Mouse (Mus musculus) kidney, adult 2 months (tissue): ENCODE results near the gene Hist1h4b. TPM values are rescaled to one million over a fixed set of nuclear protein-coding genes. Genes with fewer than 3 reads are reported as not detected.
A peak's percentile ranks its signal among the peaks of the same experiment; 100 is the strongest.
"Not testable (repeated sequence)": the region's sequence is repeated elsewhere in the genome, so short reads cannot be mapped to it uniquely, and the experiment has no call there.

Source experiments
- DNase-seq: peaks from one replicate; pipeline ENCODE4 v3.0.0; 2021
- H3K27ac ChIP-seq: fragments of 200-500 bp; 2 replicates; pipeline ENCODE4 v1.5.1; 2012; ENCODE audit warnings: low read depth, low read length, control low read depth, inconsistent platforms; ENCODE audit not compliant: insufficient read depth
- H3K27me3 ChIP-seq: fragments of 200-500 bp; replicated peaks from 2 replicates; pipeline ENCODE4 v1.6.1; 2012; ENCODE audit warnings: mild to moderate bottlenecking, moderate library complexity, low read length, inconsistent platforms; ENCODE audit not compliant: control insufficient read depth, insufficient read depth
- H3K36me3 ChIP-seq: fragments of 200-500 bp; 2 replicates; pipeline ENCODE4 v1.6.1; 2012; ENCODE audit warnings: mild to moderate bottlenecking, moderate library complexity, low read length, inconsistent platforms; ENCODE audit not compliant: control insufficient read depth, insufficient read depth
- H3K4me1 ChIP-seq: fragments of 200-500 bp; 2 replicates; pipeline ENCODE4 v1.6.1; 2011; ENCODE audit warnings: low read length; ENCODE audit not compliant: control insufficient read depth, insufficient read depth
- H3K4me3 ChIP-seq: fragments of 200-500 bp; 2 replicates; pipeline ENCODE4 v1.5.1; 2011; ENCODE audit warnings: mild to moderate bottlenecking, low read depth, low read length, control low read depth; ENCODE audit not compliant: insufficient read depth
- CTCF ChIP-seq: fragments of 200-500 bp; conservative IDR thresholded peaks from 2 replicates; pipeline ENCODE4 v1.5.1; 2011; ENCODE audit warnings: low read depth, mild to moderate bottlenecking, control low read depth, low read length, moderate library complexity, mixed read lengths; ENCODE audit not compliant: insufficient read depth, insufficient read length
- POLR2A ChIP-seq: fragments of 200-500 bp; IDR thresholded peaks from one replicate; pipeline ENCODE4 v1.6.1; 2011; ENCODE audit warnings: low read depth, low read length, control low read depth
- WGBS: fragments of 180-500 bp; shearing (Covaris S2); methylation state at CpG from one replicate; pipeline ENCODE4 v1.1.7; 2018; 5-methylcytosine and 5-hydroxymethylcytosine counted together
- polyA plus RNA-seq: library from polyadenylated mRNA; depleted of rRNA; stranded (reverse); fragments of >200 nt; gene quantifications from 2 replicates; pipeline ENCODE4 v1.2.3, GENCODE M21; 2012; rRNA removed

Hist1h4b gene
- polyA plus RNA-seq: 3.1 and 5.3 TPM in 2 replicates

GRCm38 (mm10) chr13:23756790-23757189 is at the start of gene Hist1h4b:
Gene Hist1h4b (plus strand): TSS chr13:23757013.
- no peak for TF ChIP-seq CTCF
- peak; percentile 57 for TF ChIP-seq POLR2A
- Histone ChIP-seq H3K27ac (peak within 1 kb of the TSS; percentile 62), H3K4me1 (peaks cover 8% of the 10 kb centered on the region; the same call in 1 of the 2 replicates), H3K27me3 (no peaks in the 10 kb centered on the region), H3K36me3 (no peaks in the 10 kb centered on the region), H3K4me3 (peak within 1 kb of the TSS; percentile 38)
- peak; percentile 95 for DNase-seq
- under 1% methylated on average over 18 of the region's 22 CpGs for whole genome bisulfite sequencing

DNA sequence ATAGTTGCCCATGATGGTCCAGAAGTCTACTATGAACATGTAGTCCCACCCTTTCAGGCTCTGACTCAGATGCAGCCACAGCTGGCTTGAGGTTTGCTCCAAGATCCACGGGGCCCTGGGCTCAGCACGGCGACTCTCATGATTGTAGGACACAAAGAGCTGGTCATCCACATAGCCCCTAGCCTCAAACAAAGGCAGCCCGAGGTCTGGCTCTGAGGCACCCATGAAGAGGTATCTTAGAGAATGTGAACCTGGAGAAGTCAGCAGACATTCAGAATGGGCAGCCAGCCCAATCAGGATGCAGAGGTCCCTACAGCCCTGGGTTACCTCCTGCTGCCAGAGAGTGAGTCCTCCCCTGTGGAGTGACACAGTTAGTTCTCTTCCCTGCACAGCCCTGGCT is 48.8 kb upstream of the Hist1h4b start:
- no peaks in the 10 kb centered on the region for H3K27me3 ChIP-seq
- 0 out of 2 replicates have a peak, but pooled peaks cover 3% of the 10 kb centered on the region for H3K4me1 ChIP-seq
- no peak overlapping the region for H3K27ac ChIP-seq
- H3K36me3 ChIP-seq: no peaks in the 10 kb centered on the region; the same call in 1 of the 2 replicates
- DNase-seq: no peak
- TF ChIP-seq CTCF (no peak), POLR2A (no peak)
- H3K4me3 ChIP-seq: no peak overlapping the region
- 95% methylated on average over 4 of the region's 4 CpGs for WGBS

GRCm38 (mm10) chr13:23708654-23709053 is 48.2 kb upstream of the Hist1h4b start:
- WGBS: 61% methylated on average over 4 of the region's 4 CpGs
- TF ChIP-seq POLR2A (no peak), CTCF (no peak)

GRCm38 (mm10) chr13:23709714-23710373 is 47.0 kb upstream of the Hist1h4b start:
- DNase-seq: peak; percentile 32
- Histone ChIP-seq H3K4me1 (0 out of 2 replicates have a peak, but pooled peaks cover 3% of the 10 kb centered on the region), H3K27me3 (no peaks in the 10 kb centered on the region), H3K4me3 (peak overlapping the region; percentile 80), H3K36me3 (no peaks in the 10 kb centered on the region), H3K27ac (peak overlapping the region; percentile 54)
- TF ChIP-seq CTCF (no peak), POLR2A (no peak)
- WGBS: 27% methylated on average over 15 of the region's 15 CpGs

More at GRCm38 (mm10) chr13:23708654-23709053, 48.2 kb upstream of the Hist1h4b start:
- Histone ChIP-seq H3K4me1 (0 out of 2 replicates have a peak, but pooled peaks cover 3% of the 10 kb centered on the region), H3K27me3 (no peaks in the 10 kb centered on the region), H3K27ac (no peak overlapping the region), H3K4me3 (no peak overlapping the region), H3K36me3 (no peaks in the 10 kb centered on the region; the same call in 1 of the 2 replicates)
- DNase-seq: peak; percentile 27

DNA sequence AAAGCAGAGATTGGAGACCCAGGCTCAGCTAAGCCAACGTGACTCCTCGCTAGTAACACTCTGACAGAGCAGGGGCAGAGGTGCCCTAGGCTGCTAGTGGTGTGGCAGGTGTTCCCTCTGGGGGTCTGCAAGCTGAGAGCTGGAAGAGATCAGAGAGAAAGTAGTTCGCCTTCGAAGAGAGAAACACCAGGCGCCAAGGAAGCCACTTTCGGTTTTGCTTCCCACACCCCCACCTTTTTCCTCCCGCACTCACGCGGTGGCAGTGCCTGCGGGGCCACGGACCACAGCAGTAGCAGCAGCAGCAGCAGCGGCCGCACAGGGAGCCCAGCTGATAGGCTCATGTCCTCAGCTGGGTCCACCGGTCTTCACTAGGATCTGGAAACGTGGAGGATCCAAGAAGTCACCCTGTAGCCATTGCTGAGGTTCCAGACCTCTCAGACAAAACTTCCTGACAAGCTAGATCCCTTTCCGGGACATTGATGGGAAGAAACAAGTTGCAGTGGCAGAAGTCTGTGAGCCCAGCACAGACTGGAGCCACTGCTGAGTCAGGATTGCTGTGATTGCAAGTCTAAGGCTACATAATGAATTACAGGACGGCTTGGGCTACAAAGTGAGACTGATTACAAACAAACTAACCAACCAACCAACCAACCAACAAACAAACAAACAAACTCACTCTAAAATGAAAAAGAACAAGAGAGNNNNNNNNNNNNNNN is 46.3 kb upstream of the Hist1h4b start, which contains the start of gene Hfe:
Gene Hfe (minus strand): TSS at position 481 of the 716 bp plus-strand sequence.
- Histone ChIP-seq H3K27me3 (no peaks in the 10 kb centered on the region), H3K36me3 (no peaks in the 10 kb centered on the region), H3K4me1 (0 out of 2 replicates have a peak, but pooled peaks cover 3% of the 10 kb centered on the region), H3K27ac (peak within 1 kb of the TSS; percentile 54), H3K4me3 (peak within 1 kb of the TSS; percentile 80)
- WGBS: under 1% methylated on average over 17 of the region's 17 CpGs
- peak; percentile 63 for DNase-seq
- no peak for TF ChIP-seq POLR2A
- no peak for TF ChIP-seq CTCF

DNA sequence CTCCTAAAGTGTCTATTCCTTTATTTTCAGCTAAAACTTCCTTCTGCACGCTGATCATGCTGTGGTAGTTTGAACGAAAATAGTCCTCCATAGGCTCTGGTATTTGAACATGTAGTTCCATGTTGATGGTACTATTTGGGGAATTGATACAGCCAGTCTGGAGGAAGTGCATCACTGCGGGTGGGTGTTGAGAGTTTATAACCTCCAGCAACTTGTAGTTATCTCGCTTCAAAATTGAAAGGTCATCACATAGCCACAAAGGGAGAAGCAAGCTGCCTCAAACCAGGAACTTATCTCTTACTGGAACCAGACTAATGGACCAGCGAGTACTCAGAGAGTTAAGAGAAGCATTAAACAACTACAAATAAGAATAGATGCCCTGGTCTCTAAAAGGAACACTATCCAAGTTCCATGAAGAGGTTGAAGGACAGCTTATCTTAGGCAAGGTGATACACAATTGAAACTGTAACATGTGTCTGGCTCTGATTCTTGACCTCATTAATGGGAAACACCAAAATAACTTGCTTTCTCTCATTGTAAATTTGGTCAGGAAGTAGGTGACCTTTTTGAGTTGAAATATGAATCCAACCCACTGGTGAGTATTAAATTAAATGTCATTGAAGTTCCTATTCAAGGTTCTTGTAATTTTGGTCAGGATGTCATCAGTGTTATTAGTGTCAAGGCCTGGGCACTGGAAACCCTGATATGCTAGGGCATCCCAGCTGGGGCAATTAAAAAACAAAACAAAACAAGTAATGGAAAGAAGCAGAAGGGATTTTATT is 40.4 kb upstream of the Hist1h4b start:
- TF ChIP-seq CTCF: no peak
- TF ChIP-seq POLR2A: no peak
- no peak for DNase-seq
- WGBS: 88% methylated on average over 5 of the region's 5 CpGs

GRCm38 (mm10) chr13:23717176-23717575 is 39.6 kb upstream of the Hist1h4b start:
- DNase-seq: no peak
- TF ChIP-seq CTCF (no peak), POLR2A (no peak)
- WGBS: 70% methylated on average over 11 of the region's 11 CpGs
- H3K36me3 ChIP-seq: no peaks in the 10 kb centered on the region
- H3K4me1 ChIP-seq: no peaks in the 10 kb centered on the region
- H3K4me3 ChIP-seq: no peak overlapping the region
- H3K27ac ChIP-seq: peak overlapping the region; percentile 9; the same call in 1 of the 2 replicates
- no peaks in the 10 kb centered on the region for H3K27me3 ChIP-seq

More for the DNA sequence above, 40.4 kb upstream of the Hist1h4b start:
- H3K4me1 ChIP-seq: no peaks in the 10 kb centered on the region
- H3K27ac ChIP-seq: no peak overlapping the region
- H3K27me3 ChIP-seq: no peaks in the 10 kb centered on the region
- H3K36me3 ChIP-seq: no peaks in the 10 kb centered on the region
- H3K4me3 ChIP-seq: no peak overlapping the region

DNA sequence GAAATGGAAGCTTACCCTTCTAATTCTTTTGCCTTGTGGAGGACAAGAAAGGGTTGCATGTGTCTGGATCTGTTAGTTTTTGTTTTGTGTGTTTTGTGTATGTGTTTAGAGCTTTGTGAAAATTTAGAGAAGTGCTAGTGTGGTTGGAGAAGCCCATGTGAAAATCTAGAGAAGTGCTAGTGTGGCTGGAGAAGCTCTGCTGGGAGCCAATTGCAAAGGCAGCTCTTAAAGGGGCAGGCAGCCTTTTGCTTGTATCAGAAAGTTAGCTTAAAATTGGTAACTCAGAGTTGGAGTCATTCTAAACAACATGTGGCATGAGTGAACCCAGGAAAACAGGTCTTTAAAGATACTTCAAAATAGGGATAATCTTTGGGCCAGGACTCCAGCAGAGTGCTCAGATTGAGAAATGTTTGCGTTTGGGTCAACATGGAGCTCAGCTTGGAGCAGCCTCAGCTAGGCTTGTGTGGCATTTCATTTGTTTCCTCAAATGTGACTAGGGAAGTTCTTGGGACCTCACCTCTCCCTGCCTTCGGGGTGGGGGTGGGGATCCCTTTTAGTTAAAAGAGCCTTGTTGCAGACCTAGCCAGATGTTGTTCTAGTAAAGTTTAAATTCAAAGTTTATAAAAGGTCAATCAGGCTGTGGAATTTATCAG is 39.1 kb upstream of the Hist1h4b start:
- DNase-seq, H3K27me3 ChIP-seq, H3K4me1 ChIP-seq, H3K4me3 ChIP-seq, H3K36me3 ChIP-seq: not testable (repeated sequence)
- WGBS: 28% methylated on average over 2 of the region's 2 CpGs
- peak overlapping the region; percentile 9; the same call in 1 of the 2 replicates for H3K27ac ChIP-seq
